Mouse (Mus musculus) midbrain, embryonic 13.5 days (tissue): ENCODE measurements around the gene Gpcpd1. TPM values are rescaled to one million over a fixed set of nuclear protein-coding genes. Genes with fewer than 3 reads are reported as not detected.

Source experiments
- ATAC-seq: fragments of 200-750 bp; cut with Nextera tagmentation; 2 replicates; pipeline ENCODE4 v1.8.0; 2017; ENCODE audit warnings: mild to moderate bottlenecking, moderate TSS enrichment, moderate library complexity
- H3K27ac ChIP-seq: fragments of 300-500 bp; sonication (generic); 2 replicates; pipeline ENCODE4 v1.5.1; 2015; ENCODE audit warnings: inconsistent platforms, mild to moderate bottlenecking, moderate library complexity
- H3K27me3 ChIP-seq: fragments of 300-500 bp; sonication (generic); 2 replicates; pipeline ENCODE4 v1.6.1; 2015; ENCODE audit warnings: mild to moderate bottlenecking, inconsistent platforms
- H3K36me3 ChIP-seq: fragments of 300-500 bp; sonication (generic); 2 replicates; pipeline ENCODE4 v1.6.1; 2015; ENCODE audit warnings: mild to moderate bottlenecking, inconsistent platforms
- H3K4me1 ChIP-seq: fragments of 300-500 bp; sonication (generic); replicated peaks from 2 replicates; pipeline ENCODE4 v1.6.1; 2015; ENCODE audit warnings: inconsistent platforms
- H3K4me2 ChIP-seq: fragments of 300-500 bp; sonication (generic); replicated peaks from 2 replicates; pipeline ENCODE4 v1.6.1; 2015; ENCODE audit warnings: moderate library complexity, mild to moderate bottlenecking, inconsistent platforms
- H3K4me3 ChIP-seq: fragments of 300-500 bp; sonication (generic); replicated peaks from 2 replicates; pipeline ENCODE4 v1.5.1; 2015; ENCODE audit warnings: mild to moderate bottlenecking, inconsistent platforms
- H3K9ac ChIP-seq: fragments of 300-500 bp; sonication (generic); replicated peaks from 2 replicates; pipeline ENCODE4 v1.6.1; 2015; ENCODE audit warnings: mild to moderate bottlenecking, inconsistent platforms
- H3K9me3 ChIP-seq: fragments of 300-500 bp; sonication (generic); 2 replicates; pipeline ENCODE4 v1.6.1; 2016; ENCODE audit warnings: mild to moderate bottlenecking, inconsistent platforms
- WGBS: fragments of 180-500 bp; shearing (Covaris S2); methylation state at CpG from one replicate; pipeline ENCODE4 v1.1.7; 2015; 5-methylcytosine and 5-hydroxymethylcytosine counted together
- polyA plus RNA-seq: library from polyadenylated mRNA; unstranded; fragments of >200 nt; fragmentation: Nextera tagmentation; extraction: Ambion mirVana; gene quantifications from 2 replicates; pipeline ENCODE4 v1.2.1, GENCODE M21; 2015

The Gpcpd1 gene
- polyA plus RNA-seq, 1 experiment from 2014 or later, result 80.9 TPM

- H3K9ac ChIP-seq, result no peak overlapping the region
- H3K4me2 ChIP-seq, result no peak overlapping the region
- 87% methylated on average over 7 of the region's 7 CpGs for WGBS
- H3K36me3 ChIP-seq, result no peaks in the 10 kb centered on the region
- H3K4me3 ChIP-seq, result no peak overlapping the region
- ATAC-seq, result peak; percentile 55; the same call in 1 of the 2 replicates
- no peaks in the 10 kb centered on the region for H3K27me3 ChIP-seq
- H3K4me1 ChIP-seq, result no peaks in the 10 kb centered on the region
- no peak overlapping the region for H3K27ac ChIP-seq
- H3K9me3 ChIP-seq, result no peaks in the 10 kb centered on the region; the same call in 1 of the 2 replicates
Measured at GRCm38 (mm10) chr2:132497412-132498135, 90.0 kb downstream of the Gpcpd1 start.

DNA sequence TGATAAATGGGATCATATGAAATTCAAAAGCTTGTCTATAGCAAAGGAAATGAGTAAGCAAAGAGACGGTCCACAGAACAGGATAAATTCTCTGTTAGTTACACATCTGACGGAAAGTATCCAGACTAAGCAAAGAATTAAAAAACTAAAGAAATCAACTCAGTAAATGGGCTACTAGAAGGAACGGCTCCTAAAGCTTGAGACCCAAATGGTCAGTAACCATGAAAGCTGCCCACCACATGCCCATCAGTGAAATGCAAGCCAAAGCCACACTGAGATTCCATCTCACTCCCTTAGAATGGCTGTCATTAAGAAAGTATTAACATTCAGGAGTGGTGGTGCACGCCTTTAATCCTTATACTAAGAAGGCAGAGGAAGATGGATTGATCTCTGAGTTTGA lies 94.3 kb downstream of the Gpcpd1 start:
- 88% methylated on average over 4 of the region's 4 CpGs for WGBS
- H3K4me3 ChIP-seq, result no peak overlapping the region
- H3K9ac ChIP-seq, result no peak overlapping the region
- H3K9me3 ChIP-seq, result no peaks in the 10 kb centered on the region
- no peak overlapping the region for H3K4me2 ChIP-seq
- no peak overlapping the region for H3K27ac ChIP-seq
- no peaks in the 10 kb centered on the region for H3K4me1 ChIP-seq
- no peaks in the 10 kb centered on the region for H3K36me3 ChIP-seq
- H3K27me3 ChIP-seq, result no peaks in the 10 kb centered on the region
- ATAC-seq, result no peak

- WGBS, result 0% methylated on average over 1 of the region's 1 CpGs
- H3K4me2 ChIP-seq, result no peak overlapping the region
- ATAC-seq, result no peak
Measured at GRCm38 (mm10) chr2:132485454-132485853, 102.1 kb downstream of the Gpcpd1 start.

DNA sequence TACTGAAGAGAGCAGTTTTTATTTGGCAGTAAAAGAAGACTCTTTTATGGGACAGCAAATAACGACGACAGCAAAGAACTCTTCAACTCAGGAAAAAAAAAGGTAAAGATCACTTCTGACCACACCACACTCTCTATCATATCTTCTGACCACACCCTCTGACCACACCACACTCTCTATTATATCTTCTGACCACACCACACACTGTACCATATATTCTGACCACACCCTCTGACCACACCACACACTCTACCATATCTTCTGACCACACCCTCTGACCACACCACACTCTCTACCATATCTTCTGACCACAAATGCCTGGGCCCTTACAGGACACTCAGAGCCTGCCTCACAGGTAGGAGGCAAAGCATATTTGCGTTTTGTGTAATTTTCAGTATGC lies 106.0 kb downstream of the Gpcpd1 start:
- no peaks in the 10 kb centered on the region for H3K4me1 ChIP-seq
- no peaks in the 10 kb centered on the region for H3K9me3 ChIP-seq
- WGBS, result 90% methylated on average over 3 of the region's 3 CpGs
- no peak overlapping the region for H3K4me3 ChIP-seq
- no peak for ATAC-seq
- no peak overlapping the region for H3K27ac ChIP-seq
- H3K27me3 ChIP-seq, result no peaks in the 10 kb centered on the region; the same call in 1 of the 2 replicates
- no peaks in the 10 kb centered on the region for H3K36me3 ChIP-seq
- H3K9ac ChIP-seq, result no peak overlapping the region
- no peak overlapping the region for H3K4me2 ChIP-seq

More at GRCm38 (mm10) chr2:132485454-132485853, 102.1 kb downstream of the Gpcpd1 start:
- no peak overlapping the region for H3K9ac ChIP-seq
- H3K9me3 ChIP-seq, result no peaks in the 10 kb centered on the region
- no peak overlapping the region for H3K4me3 ChIP-seq
- H3K27ac ChIP-seq, result no peak overlapping the region
- H3K4me1 ChIP-seq, result no peaks in the 10 kb centered on the region
- no peaks in the 10 kb centered on the region for H3K36me3 ChIP-seq
- no peaks in the 10 kb centered on the region; the same call in 1 of the 2 replicates for H3K27me3 ChIP-seq

Other genes starting within 250 kb of the Gpcpd1 start
- gene Prokr2, start 202.3 kb downstream of the Gpcpd1 start, polyA plus RNA-seq, result 3.6 and 9.2 TPM in 2 replicates
- gene Shld1, start 99.2 kb upstream of the Gpcpd1 start, polyA plus RNA-seq, result 22.2 and 23.5 TPM in 2 replicates
- gene Chgb, start 193.5 kb upstream of the Gpcpd1 start, polyA plus RNA-seq, result 66.3 and 77.7 TPM in 2 replicates
- gene Trmt6, start 228.3 kb upstream of the Gpcpd1 start, polyA plus RNA-seq, result 25.0 and 33.5 TPM in 2 replicates
- gene Mcm8, start 228.4 kb upstream of the Gpcpd1 start, polyA plus RNA-seq, result 7.8 and 10.0 TPM in 2 replicates